Mouse (Mus musculus) midbrain, embryonic 12.5 days (tissue): Measurements from ENCODE around the gene Mamstr. TPM values are rescaled to one million over a fixed set of nuclear protein-coding genes. Genes with fewer than 3 reads are reported as not detected.

Source experiments
- ATAC-seq: fragments of 200-750 bp; cut with Nextera tagmentation; 2 replicates; pipeline ENCODE4 v1.8.0; 2017; ENCODE audit warnings: low read depth, moderate TSS enrichment, moderate library complexity; ENCODE audit not compliant: low FRiP score
- H3K27ac ChIP-seq: fragments of 300-500 bp; sonication (generic); replicated peaks from 2 replicates; pipeline ENCODE4 v1.5.1; 2016; ENCODE audit warnings: mild to moderate bottlenecking
- H3K27me3 ChIP-seq: fragments of 300-500 bp; sonication (generic); 2 replicates; pipeline ENCODE4 v1.6.1; 2016; ENCODE audit warnings: mild to moderate bottlenecking
- H3K36me3 ChIP-seq: fragments of 300-500 bp; sonication (generic); 2 replicates; pipeline ENCODE4 v1.6.1; 2016
- H3K4me1 ChIP-seq: fragments of 300-500 bp; sonication (generic); 2 replicates; pipeline ENCODE4 v1.6.1; 2016
- H3K4me2 ChIP-seq: fragments of 300-500 bp; sonication (generic); replicated peaks from 2 replicates; pipeline ENCODE4 v1.6.1; 2016; ENCODE audit warnings: mild to moderate bottlenecking, moderate library complexity
- H3K4me3 ChIP-seq: fragments of 300-500 bp; sonication (generic); 2 replicates; pipeline ENCODE4 v1.5.1; 2016; ENCODE audit warnings: mild to moderate bottlenecking
- H3K9ac ChIP-seq: fragments of 300-500 bp; sonication (generic); replicated peaks from 2 replicates; pipeline ENCODE4 v1.6.1; 2016; ENCODE audit warnings: mild to moderate bottlenecking, moderate library complexity
- H3K9me3 ChIP-seq: fragments of 300-500 bp; sonication (generic); 2 replicates; pipeline ENCODE4 v1.6.1; 2016; ENCODE audit warnings: mild to moderate bottlenecking
- WGBS: fragments of 180-500 bp; shearing (Covaris S2); methylation state at CpG from one replicate; pipeline ENCODE4 v1.1.7; 2016; 5-methylcytosine and 5-hydroxymethylcytosine counted together
- polyA plus RNA-seq: library from polyadenylated mRNA; unstranded; fragments of >200 nt; fragmentation: Nextera tagmentation; extraction: Ambion mirVana; gene quantifications from 2 replicates; pipeline ENCODE4 v1.2.1, GENCODE M21; 2016

Gene Mamstr
- polyA plus RNA-seq, 1 experiment from 2014 or later: 2.7 TPM

GRCm38 (mm10) chr7:45616277-45616676 lies 23.5 kb upstream of the Mamstr start:
- no peak for ATAC-seq
- H3K4me1 ChIP-seq: no peaks in the 10 kb centered on the region; the same call in 1 of the 2 replicates
- H3K27me3 ChIP-seq: peaks cover 46% of the 10 kb centered on the region

DNA sequence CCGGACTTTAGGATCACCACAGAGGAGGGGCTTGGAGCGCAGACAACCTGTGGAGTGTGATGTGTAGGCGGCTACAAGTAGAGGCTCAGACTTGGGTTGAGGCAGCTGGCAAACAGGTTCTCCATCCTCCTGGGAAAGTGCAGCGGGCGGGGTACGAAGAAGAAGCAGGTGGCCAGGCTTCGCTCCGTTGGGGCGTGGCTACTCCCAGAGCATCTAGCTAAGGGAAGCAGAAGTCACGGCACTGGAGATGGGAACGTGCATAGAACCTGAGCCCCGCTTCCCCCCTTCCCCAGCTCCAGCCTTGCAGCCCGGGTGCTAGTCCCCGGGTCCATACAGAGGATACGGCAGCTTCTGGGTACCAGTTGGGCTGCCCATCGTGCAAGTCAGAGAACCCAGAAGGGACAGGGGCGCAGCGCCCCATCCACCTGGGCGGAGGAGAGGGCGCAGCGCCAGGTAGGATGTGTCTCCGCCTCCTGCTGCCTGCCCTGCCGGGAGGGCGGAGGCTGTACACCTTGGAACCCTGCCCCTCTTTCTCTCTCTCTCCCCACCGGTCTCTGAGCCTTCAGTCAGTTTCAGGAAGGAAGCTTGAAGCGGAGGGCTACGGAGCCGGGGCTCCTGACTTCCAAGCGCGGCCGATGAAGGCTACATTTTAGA lies 22.6 kb upstream of the Mamstr start, which contains the start of gene Fut1:
TSS of gene Fut1 (plus strand) at position 248 of the 654 bp plus-strand sequence.
- Histone ChIP-seq H3K36me3 (no peaks in the 10 kb centered on the region), H3K27me3 (peaks cover 46% of the 10 kb centered on the region), H3K4me2 (no peak within 1 kb of the TSS), H3K4me3 (no peak within 1 kb of the TSS), H3K4me1 (no peaks in the 10 kb centered on the region; the same call in 1 of the 2 replicates), H3K9ac (no peak within 1 kb of the TSS), H3K9me3 (no peaks in the 10 kb centered on the region), H3K27ac (no peak within 1 kb of the TSS)
- no peak for ATAC-seq
- 7% methylated on average over 31 of the region's 31 CpGs for WGBS

More at GRCm38 (mm10) chr7:45616277-45616676, 23.5 kb upstream of the Mamstr start:
- Histone ChIP-seq H3K36me3 (no peaks in the 10 kb centered on the region), H3K27ac (no peak overlapping the region), H3K4me3 (no peak overlapping the region), H3K9ac (no peak overlapping the region), H3K9me3 (no peaks in the 10 kb centered on the region), H3K4me2 (no peak overlapping the region)
- 19% methylated on average over 6 of the region's 6 CpGs for WGBS

- H3K27me3 ChIP-seq: peaks cover 46% of the 10 kb centered on the region
- ATAC-seq: no peak
- H3K4me3 ChIP-seq: no peak overlapping the region
- WGBS: 81% methylated on average over 5 of the region's 5 CpGs
- no peaks in the 10 kb centered on the region for H3K9me3 ChIP-seq
- H3K4me1 ChIP-seq: no peaks in the 10 kb centered on the region; the same call in 1 of the 2 replicates
- H3K4me2 ChIP-seq: no peak overlapping the region
- H3K36me3 ChIP-seq: no peaks in the 10 kb centered on the region
- H3K27ac ChIP-seq: no peak overlapping the region
- no peak overlapping the region for H3K9ac ChIP-seq
Observed at GRCm38 (mm10) chr7:45618316-45618715, 21.5 kb upstream of the Mamstr start.

- Histone ChIP-seq H3K4me1 (no peaks in the 10 kb centered on the region; the same call in 1 of the 2 replicates), H3K9me3 (no peaks in the 10 kb centered on the region), H3K4me3 (no peak overlapping the region), H3K4me2 (no peak overlapping the region), H3K27ac (no peak overlapping the region), H3K27me3 (peaks cover 46% of the 10 kb centered on the region), H3K36me3 (no peaks in the 10 kb centered on the region), H3K9ac (no peak overlapping the region)
- WGBS: 96% methylated on average over 5 of the region's 5 CpGs
- no peak for ATAC-seq
Observed at GRCm38 (mm10) chr7:45619592-45619991, 20.2 kb upstream of the Mamstr start.

- no peak for ATAC-seq
- no peaks in the 10 kb centered on the region for H3K9me3 ChIP-seq
- H3K36me3 ChIP-seq: no peaks in the 10 kb centered on the region
- peaks cover 34% of the 10 kb centered on the region for H3K27me3 ChIP-seq
- H3K9ac ChIP-seq: no peak within 1 kb of the TSS
- no peaks in the 10 kb centered on the region for H3K4me1 ChIP-seq
- H3K27ac ChIP-seq: no peak within 1 kb of the TSS
- H3K4me3 ChIP-seq: no peak within 1 kb of the TSS
- 37% methylated on average over 9 of the region's 9 CpGs for WGBS
- no peak within 1 kb of the TSS for H3K4me2 ChIP-seq
Observed at GRCm38 (mm10) chr7:45621443-45621842, 18.3 kb upstream of the Mamstr start, which contains the start of gene Izumo1. Gene Izumo1 (plus strand): TSS chr7:45621811.

- H3K4me1 ChIP-seq: 0 out of 2 replicates have a peak, but pooled peaks cover 4% of the 10 kb centered on the region
- no peaks in the 10 kb centered on the region for H3K9me3 ChIP-seq
- 94% methylated on average over 11 of the region's 11 CpGs for WGBS
- H3K4me3 ChIP-seq: no peak overlapping the region
- ATAC-seq: no peak
- H3K27ac ChIP-seq: no peak overlapping the region
- H3K9ac ChIP-seq: no peak overlapping the region
- H3K36me3 ChIP-seq: no peaks in the 10 kb centered on the region
- H3K4me2 ChIP-seq: no peak overlapping the region
- peaks cover 36% of the 10 kb centered on the region for H3K27me3 ChIP-seq
Observed at GRCm38 (mm10) chr7:45623507-45623906, 16.3 kb upstream of the Mamstr start.

GRCm38 (mm10) chr7:45624718-45625117 lies 15.1 kb upstream of the Mamstr start:
- WGBS: 86% methylated on average over 3 of the region's 3 CpGs

GRCm38 (mm10) chr7:45625481-45625880 lies 14.3 kb upstream of the Mamstr start:
- H3K9me3 ChIP-seq: no peaks in the 10 kb centered on the region
- no peak overlapping the region for H3K4me3 ChIP-seq
- 88% methylated on average over 8 of the region's 8 CpGs for WGBS
- no peak overlapping the region for H3K27ac ChIP-seq
- H3K36me3 ChIP-seq: no peaks in the 10 kb centered on the region
- 0 out of 2 replicates have a peak, but pooled peaks cover 7% of the 10 kb centered on the region for H3K4me1 ChIP-seq
- H3K9ac ChIP-seq: no peak overlapping the region
- no peak overlapping the region for H3K4me2 ChIP-seq
- no peak for ATAC-seq
- H3K27me3 ChIP-seq: peaks cover 43% of the 10 kb centered on the region

More at GRCm38 (mm10) chr7:45624718-45625117, 15.1 kb upstream of the Mamstr start:
- no peak overlapping the region for H3K4me2 ChIP-seq
- no peak for ATAC-seq
- no peak overlapping the region for H3K27ac ChIP-seq
- peaks cover 36% of the 10 kb centered on the region for H3K27me3 ChIP-seq
- H3K9me3 ChIP-seq: no peaks in the 10 kb centered on the region
- H3K4me1 ChIP-seq: 0 out of 2 replicates have a peak, but pooled peaks cover 7% of the 10 kb centered on the region
- H3K4me3 ChIP-seq: no peak overlapping the region
- H3K9ac ChIP-seq: no peak overlapping the region
- no peaks in the 10 kb centered on the region for H3K36me3 ChIP-seq

- WGBS: 92% methylated on average over 7 of the region's 7 CpGs
- no peak overlapping the region for H3K4me2 ChIP-seq
- H3K4me1 ChIP-seq: 0 out of 2 replicates have a peak, but pooled peaks cover 7% of the 10 kb centered on the region
- no peak for ATAC-seq
- H3K36me3 ChIP-seq: no peaks in the 10 kb centered on the region
- no peaks in the 10 kb centered on the region for H3K9me3 ChIP-seq
- H3K27ac ChIP-seq: no peak overlapping the region
- peaks cover 53% of the 10 kb centered on the region for H3K27me3 ChIP-seq
- H3K9ac ChIP-seq: no peak overlapping the region
- H3K4me3 ChIP-seq: no peak overlapping the region
Observed at GRCm38 (mm10) chr7:45626571-45627076, 13.2 kb upstream of the Mamstr start.

DNA sequence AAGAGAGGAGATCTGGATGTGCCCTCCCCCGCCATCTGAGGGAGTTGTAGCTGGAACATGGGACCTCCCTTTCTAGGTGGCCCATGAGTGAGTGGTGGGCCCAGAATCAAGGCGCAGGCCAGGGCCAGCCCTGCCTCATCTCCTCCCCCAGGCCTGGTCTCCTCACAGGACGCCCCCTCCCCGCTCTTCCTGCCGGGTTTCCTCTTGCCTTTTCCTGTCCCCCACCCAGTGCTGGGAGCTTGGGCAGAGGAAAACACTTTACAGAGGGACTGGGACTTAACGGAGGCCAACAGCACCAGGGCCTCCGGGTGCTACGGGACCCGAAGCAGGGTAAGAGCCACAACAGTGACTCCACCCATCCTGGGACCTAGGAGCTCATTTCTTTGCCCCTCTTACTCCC lies 12.5 kb upstream of the Mamstr start, which contains the start of gene Rasip1:
TSS of gene Rasip1 (plus strand) at position 228 of the 400 bp plus-strand sequence.
- Histone ChIP-seq H3K4me1 (0 out of 2 replicates have a peak, but pooled peaks cover 7% of the 10 kb centered on the region), H3K9me3 (no peaks in the 10 kb centered on the region), H3K27ac (peak within 1 kb of the TSS; percentile 69), H3K36me3 (no peaks in the 10 kb centered on the region), H3K4me2 (peak within 1 kb of the TSS; percentile 78), H3K9ac (peak within 1 kb of the TSS; percentile 67), H3K27me3 (peaks cover 59% of the 10 kb centered on the region), H3K4me3 (peak within 1 kb of the TSS; percentile 54)
- 86% methylated on average over 9 of the region's 9 CpGs for WGBS
- no peak for ATAC-seq

DNA sequence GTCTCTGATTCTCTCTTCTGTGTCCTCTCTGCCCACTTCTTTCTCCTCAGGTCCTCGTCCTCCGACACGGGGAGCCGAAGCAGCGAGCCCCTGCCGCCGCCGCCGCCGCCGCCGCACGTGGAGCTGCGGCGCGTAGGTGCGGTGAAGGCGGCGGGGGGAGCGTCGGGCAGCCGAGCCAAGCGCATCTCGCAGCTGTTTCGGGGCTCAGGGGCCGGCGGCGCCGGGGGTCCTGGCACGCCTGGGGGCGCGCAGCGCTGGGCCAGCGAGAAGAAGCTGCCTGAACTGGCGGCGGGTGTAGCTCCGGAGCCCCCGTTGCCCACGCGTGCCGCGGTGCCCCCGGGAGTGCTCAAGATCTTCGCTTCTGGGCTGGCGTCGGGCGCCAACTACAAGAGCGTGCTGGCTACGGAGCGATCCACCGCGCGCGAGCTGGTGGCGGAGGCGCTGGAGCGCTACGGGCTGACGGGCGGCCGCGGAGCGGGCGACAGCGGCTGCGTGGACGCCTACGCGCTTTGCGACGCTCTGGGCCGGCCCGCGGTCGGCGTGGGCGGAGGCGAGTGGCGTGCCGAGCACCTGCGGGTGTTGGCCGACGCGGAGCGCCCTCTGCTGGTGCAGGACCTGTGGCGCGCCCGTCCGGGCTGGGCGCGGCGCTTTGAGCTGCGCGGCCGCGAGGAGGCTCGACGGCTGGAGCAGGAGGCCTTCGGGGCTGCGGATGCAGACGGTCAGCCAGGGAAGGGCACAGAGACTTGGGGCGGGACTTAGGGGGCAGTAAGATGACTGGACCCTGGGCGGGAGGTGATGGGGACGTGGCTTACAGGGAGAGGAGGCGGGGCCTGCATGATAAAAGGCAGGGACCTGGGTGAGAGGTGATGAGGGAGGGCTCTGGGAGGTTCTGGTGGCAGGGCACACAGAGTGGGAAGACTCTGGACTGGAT lies 11.1 kb upstream of the Mamstr start:
- Histone ChIP-seq H3K27me3 (peaks cover 73% of the 10 kb centered on the region), H3K4me2 (peak overlapping the region; percentile 78), H3K9ac (peak overlapping the region; percentile 67), H3K9me3 (no peaks in the 10 kb centered on the region), H3K4me3 (peak overlapping the region; percentile 54), H3K27ac (peak overlapping the region; percentile 69), H3K4me1 (peaks cover 12% of the 10 kb centered on the region; the same call in 1 of the 2 replicates), H3K36me3 (no peaks in the 10 kb centered on the region)
- peak; percentile 75 for ATAC-seq
- WGBS: under 1% methylated on average over 97 of the region's 105 CpGs
